Mouse (Mus musculus): Measurements from ENCODE around the gene Ttc7b. TPM values are rescaled to one million over a fixed set of nuclear protein-coding genes. Genes with fewer than 3 reads are reported as not detected.

The Ttc7b gene
- total RNA-seq, 4 experiments from 2014 or later = 134 to 191 (median 150) TPM

DNA sequence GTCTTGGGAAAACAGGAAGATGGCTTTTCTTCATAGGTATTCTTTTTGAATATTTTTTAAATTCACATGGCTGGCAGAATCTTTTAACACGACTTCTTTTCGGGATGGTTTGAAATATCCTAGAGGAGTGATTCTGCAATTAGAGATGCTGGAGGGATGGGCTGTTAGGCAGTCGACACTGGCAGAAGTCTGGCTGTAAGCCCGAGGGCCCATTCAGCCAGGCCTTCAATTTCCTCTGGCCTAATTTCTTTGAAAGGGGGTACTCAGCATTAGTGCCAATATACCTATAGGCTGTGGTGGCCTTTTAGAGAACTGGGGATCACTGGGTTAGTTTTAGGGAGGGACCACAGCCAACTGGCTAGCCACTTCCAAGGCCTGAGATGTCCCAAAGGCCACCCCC is 211.4 kb downstream of the Ttc7b start:
- no peak for DNase-seq (ENCODE audit: low spot score in 2 of 2)

DNA sequence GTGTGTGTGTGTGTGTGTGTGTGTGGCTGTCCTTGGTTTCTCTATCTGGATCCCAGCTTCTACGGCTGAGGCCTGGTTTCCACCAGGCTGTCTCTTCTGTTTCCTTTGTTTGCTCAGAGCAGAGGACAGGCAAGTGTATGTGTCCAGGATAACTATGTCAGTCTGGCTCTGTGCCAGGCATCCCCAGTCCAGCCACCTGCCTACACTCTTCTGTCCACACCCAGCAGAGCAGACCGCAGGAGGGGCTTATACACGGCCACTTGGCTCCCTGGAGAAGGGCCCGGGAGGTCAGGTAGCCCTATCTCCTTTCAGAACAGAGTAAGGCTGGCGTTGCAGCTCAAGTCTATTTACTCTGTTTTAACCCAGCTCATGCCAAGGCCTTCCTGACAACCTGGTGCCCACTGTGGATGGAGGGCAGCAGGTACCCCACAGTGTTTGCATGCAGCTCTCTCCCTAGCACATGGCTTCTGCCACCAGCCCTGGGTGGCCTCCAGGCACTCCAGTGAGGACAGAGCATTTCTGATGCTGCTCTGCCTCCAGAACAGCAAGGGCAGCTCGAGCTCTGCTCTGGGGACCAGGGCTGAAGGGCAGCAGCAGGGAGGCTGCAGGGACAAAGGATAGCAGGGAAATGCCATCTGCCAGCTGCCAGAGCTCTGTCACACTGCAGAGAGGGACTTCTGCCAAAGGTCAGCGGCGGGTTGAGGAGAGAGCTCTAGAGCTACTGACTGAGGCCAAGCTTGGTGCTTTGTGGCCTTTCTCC is 212.9 kb downstream of the Ttc7b start:
- DNase-seq (ENCODE audit: low spot score in 2 of 2) = peak; percentile 38 to 59

DNA sequence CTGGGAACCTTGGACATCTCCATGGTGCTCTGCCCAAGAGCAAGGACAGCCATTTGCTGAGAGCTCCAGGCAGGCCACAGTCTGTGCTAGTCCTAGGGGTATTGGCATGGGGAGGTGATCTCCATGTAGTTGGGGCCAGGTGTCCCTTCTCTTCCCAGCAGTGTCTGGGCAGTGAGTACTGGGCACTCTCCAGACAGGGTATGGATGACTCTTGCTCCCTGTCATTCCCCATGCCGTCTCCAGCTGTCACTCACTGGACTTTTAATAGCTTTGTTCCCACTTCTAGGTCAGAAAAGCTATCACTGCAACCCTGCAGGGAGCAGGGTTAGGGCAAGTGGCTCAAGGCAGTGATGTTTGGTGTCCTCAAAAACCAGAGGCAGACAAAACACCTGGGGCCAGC is 214.3 kb downstream of the Ttc7b start:
- peak in 1 of 2 experiments; percentile 33 for DNase-seq (ENCODE audit: low spot score in 2 of 2)

DNA sequence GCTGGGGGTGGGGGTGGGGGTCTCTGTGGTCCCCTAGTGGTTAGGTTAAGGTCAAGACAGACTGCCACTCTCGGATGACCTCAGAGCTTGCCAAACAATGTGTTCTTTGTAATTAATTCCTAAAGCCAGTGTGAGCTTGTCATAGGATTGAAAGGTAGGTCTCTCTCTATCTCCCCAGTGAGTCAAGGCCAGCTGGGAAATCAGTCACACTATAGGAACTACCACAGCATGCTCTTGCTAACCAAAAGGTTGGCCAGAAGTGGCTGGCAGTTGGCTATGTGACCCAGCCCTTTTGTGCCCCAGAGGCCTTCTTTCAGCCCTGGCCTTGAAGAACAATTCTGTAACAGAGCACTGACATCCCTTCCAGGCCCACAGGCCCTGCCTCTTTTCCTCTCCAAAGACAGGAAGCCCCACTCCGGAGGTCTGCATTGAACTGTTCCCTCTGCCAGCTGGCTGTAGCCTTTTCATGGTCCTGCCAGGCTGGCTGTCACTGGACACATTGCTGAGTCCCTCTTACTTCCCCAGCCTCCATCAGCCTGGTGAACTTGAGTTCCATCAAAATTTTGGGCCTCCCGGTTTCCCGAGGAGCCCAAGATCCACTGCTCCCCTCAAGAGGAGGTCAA is 215.5 kb downstream of the Ttc7b start:
- no peak for DNase-seq (ENCODE audit: low spot score in 2 of 2)

DNA sequence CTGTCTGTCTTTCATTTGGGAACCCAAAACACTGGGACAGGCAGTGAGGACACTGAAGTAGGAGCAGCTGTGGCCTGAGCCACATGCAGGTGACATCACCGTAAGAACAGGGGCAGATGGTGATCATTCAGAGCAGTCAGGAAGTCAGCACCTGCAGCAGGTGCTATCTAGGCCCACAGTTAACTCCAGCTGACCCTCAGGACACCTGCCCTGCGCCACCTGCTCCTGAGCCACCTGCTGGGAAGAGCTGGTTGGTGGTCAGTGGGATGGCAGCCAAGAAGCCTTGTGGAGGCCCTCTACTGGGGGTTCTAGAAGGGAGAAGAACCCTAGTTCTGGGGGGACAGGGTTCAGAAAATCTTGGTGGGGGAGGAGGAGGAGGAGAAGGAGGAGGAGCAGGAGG is 216.3 kb downstream of the Ttc7b start:
- DNase-seq (ENCODE audit: low spot score in 2 of 2) = no peak

DNA sequence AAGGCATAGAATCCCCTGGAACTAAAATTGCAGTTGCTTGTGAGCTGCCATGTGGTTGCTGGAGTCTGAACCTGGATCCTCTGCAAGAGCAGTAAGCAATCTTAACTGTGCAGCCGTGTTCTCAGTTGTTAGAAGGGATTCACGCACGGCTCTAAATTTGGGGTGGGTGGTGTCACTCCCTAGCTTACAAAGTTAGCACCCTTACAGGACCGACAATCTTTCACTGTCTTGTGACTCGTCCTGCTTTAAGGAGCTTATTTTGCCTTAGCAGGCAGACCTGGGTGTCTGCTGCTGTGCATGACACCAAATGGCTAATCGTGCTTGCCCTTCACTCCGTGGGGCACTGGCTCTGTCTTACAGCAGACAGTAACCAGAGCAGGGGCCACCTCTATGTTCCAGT is 217.5 kb downstream of the Ttc7b start:
- no peak for DNase-seq (ENCODE audit: low spot score in 2 of 2)

DNA sequence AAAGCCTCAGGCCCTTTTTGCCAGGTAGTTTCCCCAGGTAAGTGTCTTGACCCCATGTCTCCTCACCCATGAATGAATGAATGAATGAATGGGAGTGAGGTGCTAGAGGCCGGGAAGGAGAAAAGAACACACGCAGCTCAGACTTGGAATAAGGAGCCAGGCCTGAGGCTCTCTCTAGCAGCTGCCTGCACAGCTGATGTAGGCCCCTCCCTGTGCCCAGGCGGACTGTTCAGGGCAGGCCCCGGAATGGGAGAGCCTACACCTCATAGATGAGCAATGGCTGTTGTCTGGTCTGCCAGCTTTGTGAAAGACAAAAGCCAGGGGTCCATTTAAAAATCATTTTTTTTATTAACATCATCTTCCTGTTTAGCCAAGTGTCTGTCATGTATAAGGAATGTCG is 220.2 kb downstream of the Ttc7b start:
- DNase-seq (ENCODE audit: low spot score in 2 of 2) = no peak

DNA sequence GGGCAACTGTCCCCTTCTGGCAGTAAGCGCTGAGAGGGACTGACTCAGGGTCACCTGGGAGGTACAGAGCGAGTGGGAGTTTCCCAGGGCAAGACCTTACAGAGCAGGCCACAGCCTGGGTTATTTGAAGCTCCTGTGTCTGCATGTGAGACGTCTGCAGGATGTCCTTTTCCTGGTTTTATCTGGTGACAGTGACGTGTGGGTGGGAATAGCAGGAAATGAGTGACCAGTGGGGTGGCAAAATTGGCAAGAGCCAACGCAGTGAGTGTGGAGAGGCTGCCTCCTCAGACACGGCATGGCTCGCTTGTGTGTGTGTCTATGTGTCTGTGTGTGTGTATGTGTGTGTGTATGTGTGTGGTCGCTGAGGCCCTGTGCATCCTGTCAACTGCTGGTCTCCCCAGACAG is 221.3 kb downstream of the Ttc7b start:
- DNase-seq (ENCODE audit: low spot score in 2 of 2) = no peak

DNA sequence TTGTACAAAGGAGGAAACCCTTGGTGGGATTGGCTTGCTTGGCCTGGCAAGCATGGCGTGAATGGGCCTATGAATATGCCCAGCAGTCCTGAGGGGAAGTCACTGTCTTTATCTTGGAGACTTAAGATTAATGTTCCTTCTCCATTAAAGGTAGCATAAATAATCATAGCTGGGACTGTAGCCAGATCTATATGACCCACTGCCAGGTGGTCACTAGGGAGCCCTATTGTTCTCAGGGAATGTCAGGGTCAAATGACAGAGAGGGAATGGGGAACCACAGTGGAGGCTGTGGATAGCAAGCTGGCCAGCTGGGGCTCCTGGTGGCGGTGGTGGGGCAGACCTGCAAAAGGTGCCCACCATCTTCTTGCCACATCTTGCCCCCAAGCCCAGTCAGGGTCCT is 221.8 kb downstream of the Ttc7b start:
- DNase-seq (ENCODE audit: low spot score in 2 of 2) = no peak

DNA sequence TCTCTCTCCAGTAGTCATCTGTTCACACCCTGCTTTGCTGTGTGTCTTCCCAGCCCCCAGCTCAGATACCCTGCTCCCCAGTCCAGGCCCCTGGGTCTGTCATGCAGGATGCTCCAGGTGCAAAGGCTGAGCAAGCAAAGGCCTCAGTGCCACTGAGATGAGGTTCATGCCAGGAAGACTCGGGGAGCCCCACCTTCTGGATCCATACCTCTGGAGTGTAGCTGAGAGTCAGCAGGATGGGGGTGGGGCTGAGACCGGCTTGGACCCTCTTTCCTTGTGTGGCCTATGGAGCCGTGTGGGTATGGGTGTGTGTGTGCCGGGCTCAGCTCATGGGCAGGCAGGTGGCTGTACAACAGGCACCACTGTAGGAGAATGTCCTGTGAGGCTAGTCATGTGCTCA is 222.7 kb downstream of the Ttc7b start:
- no peak for DNase-seq (ENCODE audit: low spot score in 2 of 2)

DNA sequence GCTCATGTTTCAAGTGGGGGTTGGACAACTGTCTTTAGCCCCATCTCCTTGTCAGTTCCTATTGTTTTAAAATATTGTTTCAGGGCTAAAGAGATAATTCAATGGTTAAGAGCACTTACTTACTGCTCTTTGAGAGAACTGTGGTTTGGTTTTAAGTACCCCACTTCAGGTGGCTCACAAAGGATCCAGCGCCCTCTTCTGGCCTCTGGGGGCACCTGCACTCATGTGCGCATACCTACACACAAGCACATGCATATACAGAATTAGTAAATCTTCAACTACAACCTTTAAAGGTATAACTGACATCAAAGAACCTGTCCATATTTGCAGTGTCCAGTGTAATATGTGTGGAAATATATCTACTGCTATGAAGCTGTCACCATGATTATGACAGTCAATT is 226.2 kb downstream of the Ttc7b start:
- DNase-seq (ENCODE audit: low spot score in 2 of 2) = no peak

DNA sequence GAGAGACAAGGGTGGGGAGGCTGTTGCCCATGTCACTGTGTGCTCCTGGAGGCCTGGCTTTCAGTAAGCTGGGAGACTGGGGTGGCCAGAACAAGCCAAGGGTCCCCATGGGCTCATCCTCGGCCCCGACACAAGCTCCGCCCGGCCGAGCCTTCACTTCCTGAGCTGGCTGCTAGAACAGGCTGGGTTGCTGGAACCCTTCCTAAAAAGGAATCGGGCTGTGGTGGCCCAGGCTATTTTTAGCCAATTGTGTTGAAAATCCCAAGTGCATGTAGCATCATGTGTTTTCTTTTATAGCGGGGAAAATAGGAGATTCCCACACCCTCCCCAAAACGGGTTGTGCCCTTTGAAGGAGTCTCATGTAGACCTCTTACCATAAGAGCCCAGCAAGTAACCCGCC is 226.7 kb downstream of the Ttc7b start:
- DNase-seq (ENCODE audit: low spot score in 2 of 2) = peak; percentile 21 to 54

DNA sequence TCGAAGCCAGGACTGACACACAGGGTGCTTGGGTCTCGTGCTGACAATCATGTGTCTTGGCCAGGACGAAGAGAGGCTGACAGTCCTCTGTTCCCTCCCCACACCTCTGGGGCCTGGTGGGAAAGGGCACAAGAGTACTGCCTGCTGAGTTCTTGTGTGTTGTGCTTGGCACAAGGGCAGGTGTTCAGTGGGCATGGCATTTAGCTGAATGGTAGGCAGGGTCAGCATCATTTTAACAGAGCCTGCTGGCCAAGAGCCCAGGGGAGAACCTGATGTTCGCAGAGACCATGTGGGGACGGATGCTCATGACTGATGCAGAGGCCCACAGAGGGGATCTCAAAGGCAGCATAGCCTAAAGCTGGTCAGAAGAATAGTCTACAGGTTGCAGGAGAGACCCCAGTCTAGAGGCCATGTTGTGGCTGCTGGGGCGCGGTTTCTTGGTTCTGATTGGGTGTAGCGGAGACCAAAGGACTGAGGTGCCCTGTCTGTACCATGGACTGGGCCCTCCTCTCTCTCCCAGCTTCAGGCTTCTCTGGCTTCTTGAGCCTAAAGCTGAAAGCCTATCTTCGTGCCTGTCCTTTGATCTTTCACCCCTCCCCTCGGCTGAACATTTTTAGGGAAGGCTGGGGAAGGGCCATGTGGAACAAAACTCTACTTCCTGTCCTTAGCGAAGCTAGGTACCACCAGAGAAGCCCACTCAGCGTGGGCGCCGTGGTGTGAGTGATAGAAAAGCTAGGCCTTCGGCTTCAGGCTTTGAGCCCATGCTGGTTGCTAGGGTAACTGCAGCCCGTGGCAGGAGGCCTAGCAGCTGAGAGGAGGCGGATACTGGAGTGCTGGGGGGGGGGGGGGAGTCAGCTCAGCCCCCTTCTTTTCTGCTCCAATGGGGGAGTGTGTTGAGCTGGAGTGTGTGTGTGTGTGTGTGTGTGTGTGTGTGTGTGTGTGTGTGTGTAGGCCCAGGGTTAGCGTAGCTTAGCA is 229.6 kb downstream of the Ttc7b start:
- no peak for DNase-seq (ENCODE audit: low spot score in 2 of 2)

DNA sequence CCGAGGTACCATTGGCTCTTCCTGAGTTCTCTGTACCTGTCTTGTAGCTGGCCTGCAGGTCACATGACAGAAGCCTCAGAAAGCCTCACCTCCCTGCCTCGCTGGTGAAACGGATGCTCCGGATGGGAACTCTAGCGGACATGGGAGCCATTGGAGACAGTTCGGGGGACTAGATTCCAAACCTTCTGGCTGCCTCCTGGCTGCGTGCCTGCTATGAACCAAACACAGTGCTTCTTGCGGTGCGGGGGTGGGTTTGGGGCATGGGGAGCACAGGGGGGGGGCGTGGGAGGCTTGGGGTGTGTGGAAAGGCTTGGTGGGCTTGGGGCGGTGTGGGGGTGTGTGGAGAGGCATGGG is 230.5 kb downstream of the Ttc7b start:
- no peak for DNase-seq (ENCODE audit: low spot score in 2 of 2)

DNA sequence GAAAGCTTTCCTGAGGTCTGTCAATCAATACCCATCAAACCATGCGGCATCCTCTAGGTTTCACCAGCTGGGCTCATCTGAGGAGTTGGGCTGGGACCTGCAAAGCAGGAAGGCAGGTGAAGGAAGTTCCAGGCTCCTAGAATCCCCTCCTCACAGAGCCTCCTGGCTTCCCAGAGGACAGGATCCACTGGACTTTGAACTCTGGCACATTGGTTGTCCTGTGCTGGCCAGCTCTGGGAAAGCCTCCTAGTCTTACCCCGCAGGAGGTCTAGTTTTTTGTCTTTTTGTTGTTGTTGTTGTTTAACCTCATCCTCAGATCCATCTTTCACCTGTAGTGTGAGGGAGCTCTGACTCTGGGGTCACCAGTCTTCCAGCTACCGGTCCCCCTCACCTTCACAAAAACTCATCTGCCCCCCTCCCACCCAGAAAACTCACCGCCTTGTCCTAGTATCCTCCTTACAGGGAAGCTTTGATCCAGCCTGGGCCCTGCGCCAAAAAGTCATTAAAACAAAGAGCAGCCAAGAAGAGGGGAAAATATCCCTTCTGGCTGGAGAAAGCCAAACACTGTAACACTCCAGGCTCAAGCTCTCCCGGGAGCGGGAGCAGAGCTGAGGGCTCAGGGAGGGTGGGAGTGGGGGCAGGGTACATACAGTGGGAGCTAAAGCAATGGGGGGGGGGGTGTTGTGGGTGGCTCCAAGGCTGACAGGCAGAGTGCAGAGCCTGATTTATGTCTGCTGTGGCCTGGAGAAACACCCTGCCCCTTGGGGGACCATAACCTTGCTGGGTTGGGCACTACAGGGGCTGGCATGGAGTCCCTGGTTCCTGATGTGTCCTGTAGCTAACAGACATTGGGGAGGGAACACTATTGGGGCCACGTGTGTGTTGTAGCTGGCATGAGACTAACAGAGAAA is 231.1 kb downstream of the Ttc7b start:
- DNase-seq (ENCODE audit: low spot score in 2 of 2) = peak; percentile 62

DNA sequence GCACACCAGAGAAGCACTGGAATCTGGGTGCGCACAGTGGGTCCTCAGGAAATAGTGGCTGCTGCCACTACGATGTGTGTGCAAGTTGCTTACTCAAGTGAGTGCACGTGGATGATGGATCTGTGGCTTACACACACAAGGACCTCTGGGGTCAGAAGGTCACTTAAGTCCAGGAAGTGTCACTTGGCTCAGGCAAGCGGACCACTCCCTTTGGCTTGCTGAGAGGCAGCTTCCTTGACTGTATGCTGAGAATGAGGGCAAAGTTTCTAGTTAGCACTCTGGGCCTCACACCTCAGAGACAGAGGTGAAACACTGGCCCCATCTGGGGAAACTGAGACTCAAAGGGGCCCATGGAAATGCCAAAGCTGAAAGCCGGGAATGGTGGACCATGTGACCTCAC is 232.6 kb downstream of the Ttc7b start:
- no peak for DNase-seq (ENCODE audit: low spot score in 2 of 2)

DNA sequence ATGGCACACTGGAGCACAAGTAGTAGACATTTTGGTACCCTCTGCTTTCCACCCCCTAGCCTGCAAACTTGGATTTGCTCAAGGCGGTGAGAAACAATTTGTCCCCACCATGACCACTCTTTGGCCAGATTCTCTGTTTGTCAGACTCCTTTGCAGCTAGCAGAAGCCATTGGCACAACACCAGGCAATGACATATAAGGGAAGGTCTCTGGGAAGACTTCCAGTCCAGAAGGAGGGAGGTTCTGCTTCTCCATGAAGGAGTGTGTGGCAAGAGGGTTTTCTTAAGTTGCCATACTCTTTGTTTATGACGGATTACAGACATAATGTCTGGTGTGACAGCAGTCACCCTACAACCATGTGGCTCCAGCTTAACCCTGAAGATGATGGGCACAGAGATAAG is 233.1 kb downstream of the Ttc7b start:
- no peak for DNase-seq (ENCODE audit: low spot score in 2 of 2)

DNA sequence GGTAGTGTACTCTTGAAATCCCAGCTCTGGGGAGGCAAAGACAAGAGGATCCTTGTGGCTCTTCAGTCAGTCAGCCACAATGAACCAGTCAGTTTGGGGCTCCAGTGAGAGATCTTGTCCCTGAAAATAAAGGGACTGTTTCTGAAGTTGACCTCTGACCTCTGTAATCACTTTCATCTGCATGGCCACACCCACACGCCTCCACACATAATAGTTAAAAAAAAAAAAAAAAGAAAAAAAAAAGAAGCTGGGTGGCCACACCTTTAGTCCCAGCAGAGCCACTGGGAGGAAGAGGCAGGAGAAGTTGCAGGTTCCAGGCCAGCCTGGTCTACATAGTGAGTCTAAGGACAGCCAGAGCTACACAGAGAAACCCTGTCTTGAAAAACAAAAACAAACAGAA is 237.3 kb downstream of the Ttc7b start:
- no peak for DNase-seq (ENCODE audit: low spot score in 2 of 2)

DNA sequence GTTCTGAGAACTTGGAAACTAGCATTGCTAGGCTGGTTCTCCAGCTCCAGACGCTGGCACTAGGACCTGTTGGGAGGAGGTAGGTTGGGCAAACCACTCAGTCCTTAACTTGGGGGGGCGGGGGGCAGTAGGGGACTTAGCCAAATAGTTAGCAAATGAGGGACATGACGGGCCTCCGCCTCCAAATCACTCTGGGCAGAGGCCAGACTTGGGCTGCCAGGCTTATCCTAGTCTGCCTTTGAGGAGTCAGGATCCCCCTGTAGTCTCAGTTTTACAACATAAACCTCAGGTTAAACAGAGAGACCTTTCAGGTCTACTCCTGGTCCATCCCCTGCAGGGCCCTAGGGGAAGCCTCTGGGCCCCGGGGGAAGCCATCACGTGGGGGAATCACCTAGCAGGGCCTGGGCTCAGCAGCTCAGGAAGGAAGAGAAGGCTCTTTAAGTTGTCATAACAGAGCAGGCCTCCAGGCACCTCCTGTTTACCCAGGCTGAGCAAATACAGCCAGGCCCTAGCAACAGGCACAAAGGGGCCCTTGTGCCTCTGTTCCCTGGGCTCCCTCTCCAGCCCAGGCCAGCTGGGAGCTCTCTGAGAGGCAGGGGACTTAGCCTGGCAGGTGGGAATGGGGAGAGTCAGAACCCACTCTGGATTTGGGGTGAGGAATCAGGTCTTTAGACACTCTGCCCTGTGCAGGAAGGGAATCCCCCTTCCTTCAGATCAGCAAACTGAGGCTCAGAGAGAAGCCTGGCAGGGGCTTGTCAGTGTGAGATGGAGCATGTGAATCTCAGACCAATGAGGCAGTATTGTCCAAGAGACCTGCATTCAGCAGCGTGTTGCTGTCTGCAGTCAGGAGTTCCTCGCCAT is 238.4 kb downstream of the Ttc7b start:
- no peak for DNase-seq (ENCODE audit: low spot score in 2 of 2)

All from gastrocnemius, adult 8-10 months (tissue).